Mouse (Mus musculus) cerebellum, adult 2 months (tissue): ENCODE measurements around the gene Gm11541.

ENCODE experiments used
- CTCF ChIP-seq: fragments of 200-500 bp; IDR thresholded peaks from 2 replicates; pipeline ENCODE4 v1.5.1; 2011; ENCODE audit warnings: low read depth, mild to moderate bottlenecking, control low read depth, low read length, moderate library complexity, borderline replicate concordance; ENCODE audit not compliant: insufficient read depth
- POLR2A ChIP-seq: fragments of 200-500 bp; IDR thresholded peaks from 2 replicates; pipeline ENCODE4 v1.6.1; 2011; ENCODE audit warnings: low read length, control low read depth, borderline replicate concordance; ENCODE audit not compliant: insufficient read depth

DNA sequence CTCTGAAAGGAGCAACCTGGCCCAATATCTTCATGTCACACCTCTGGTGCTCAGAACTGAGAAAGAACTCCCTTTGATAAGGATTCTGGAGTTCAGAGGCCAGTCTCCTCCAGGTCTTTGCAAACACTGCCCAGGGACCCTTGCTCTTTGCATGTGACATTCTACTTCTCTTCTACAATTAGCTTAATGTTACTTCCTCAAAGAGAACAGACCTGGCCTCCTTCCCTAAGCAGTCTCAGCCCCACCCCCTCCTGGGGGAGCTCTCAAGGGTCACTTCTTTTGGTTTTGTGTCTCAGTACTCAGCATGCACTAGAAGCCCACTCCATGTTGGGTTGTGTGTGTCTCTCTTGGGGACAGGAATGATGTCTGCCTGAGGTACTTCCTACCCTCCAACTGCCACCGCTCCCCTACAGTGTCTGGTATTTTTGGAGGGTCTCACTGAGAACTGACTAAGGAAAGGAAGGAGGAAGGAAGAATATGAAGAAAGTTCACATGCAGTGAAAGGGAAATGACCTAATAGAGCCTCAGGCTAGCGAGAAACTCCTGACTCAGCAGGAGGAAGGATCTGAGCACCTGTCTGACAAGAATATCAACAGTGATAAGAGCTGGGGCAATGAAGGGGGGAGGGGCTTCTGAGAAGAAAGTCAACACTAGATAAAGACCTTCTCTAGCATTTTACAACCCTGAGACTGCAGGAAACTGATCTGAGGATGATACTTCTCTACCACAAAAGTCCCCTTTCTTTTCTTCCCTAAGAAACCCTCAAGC is 48.8 kb upstream of the Gm11541 start:
- TF ChIP-seq POLR2A (no peak), CTCF (no peak)
